Mouse (Mus musculus) G1E (cell line): Measurements from ENCODE around the gene Arg2.

Experiments used
- CTCF ChIP-seq: IDR thresholded peaks from 2 replicates; pipeline ENCODE4 v1.5.1; 2012; ENCODE audit warnings: low read depth, low read length, inconsistent platforms, mixed read lengths
- TAL1 ChIP-seq: conservative IDR thresholded peaks from 2 replicates; pipeline ENCODE4 v1.6.1; 2012; ENCODE audit warnings: low read depth, low read length, inconsistent platforms, mixed read lengths

GRCm38 (mm10) chr12:79169173-79169572 lies 38.6 kb downstream of the Arg2 start:
- TF ChIP-seq CTCF = no peak
- TF ChIP-seq TAL1 = no peak
